Mouse (Mus musculus) forebrain, postnatal 0 days (tissue): ENCODE measurements at regions not wholly inside any gene's neighbourhood (a gene's known extent, or its start where the extent isn't known, plus 50 kb on each side); places are given as distances from the start of the nearest gene placed in this dataset.

Experiments
- ATAC-seq: fragments of 200-750 bp; cut with Nextera tagmentation; 2 replicates; pipeline ENCODE4 v1.8.0; 2017; ENCODE audit warnings: mild to moderate bottlenecking, moderate library complexity
- DNase-seq: peaks from one replicate; pipeline ENCODE4 v3.0.0-alpha.2; 2015
- H3K27ac ChIP-seq: fragments of 300-500 bp; sonication (generic); 2 replicates; pipeline ENCODE4 v1.5.1; 2014; ENCODE audit warnings: low read depth, mild to moderate bottlenecking, antibody characterized with exemption, low read length, moderate library complexity, mixed read lengths
- H3K27me3 ChIP-seq: fragments of 300-500 bp; sonication (generic); 2 replicates; pipeline ENCODE4 v1.6.1; 2014; ENCODE audit warnings: mild to moderate bottlenecking, low read length, mixed read lengths; ENCODE audit not compliant: insufficient read depth
- H3K36me3 ChIP-seq: fragments of 300-500 bp; sonication (generic); 2 replicates; pipeline ENCODE4 v1.6.1; 2014; ENCODE audit warnings: mild to moderate bottlenecking, moderate library complexity; ENCODE audit not compliant: insufficient read depth
- H3K4me1 ChIP-seq: fragments of 300-500 bp; sonication (generic); 2 replicates; pipeline ENCODE4 v1.6.1; 2014; ENCODE audit warnings: antibody characterized with exemption; ENCODE audit not compliant: insufficient read depth
- H3K4me2 ChIP-seq: fragments of 300-500 bp; sonication (generic); 2 replicates; pipeline ENCODE4 v1.6.1; 2014; ENCODE audit warnings: low read depth, mild to moderate bottlenecking, moderate library complexity
- H3K4me3 ChIP-seq: fragments of 300-500 bp; sonication (generic); 2 replicates; pipeline ENCODE4 v1.5.1; 2014; ENCODE audit warnings: low read depth, low read length, mixed read lengths
- H3K9ac ChIP-seq: fragments of 300-500 bp; sonication (generic); 2 replicates; pipeline ENCODE4 v1.6.1; 2014; ENCODE audit warnings: mild to moderate bottlenecking
- H3K9me3 ChIP-seq: fragments of 300-500 bp; sonication (generic); 2 replicates; pipeline ENCODE4 v1.6.1; 2016; ENCODE audit warnings: low read length
- CTCF ChIP-seq: sonication (generic); IDR thresholded peaks from 2 replicates; pipeline ENCODE4 v1.5.1; 2016; ENCODE audit warnings: antibody characterized with exemption, control low read depth, low read depth
- WGBS: fragments of 180-500 bp; shearing (Covaris S2); extraction: QIAGEN DNeasy Blood & Tissue Kit; methylation state at CpG from one replicate; pipeline ENCODE4 v1.1.7; 2014; 5-methylcytosine and 5-hydroxymethylcytosine counted together

GRCm38 (mm10) chr4:90094196-90094595 is 124.4 kb upstream of the Zfp352 start:
- no peaks in the 10 kb centered on the region for H3K9me3 ChIP-seq
- DNase-seq (no peak), ATAC-seq (no peak; the same call in 1 of the 2 replicates)
- H3K36me3 ChIP-seq: no peaks in the 10 kb centered on the region
- no peak for TF ChIP-seq CTCF
- no peak overlapping the region for H3K9ac ChIP-seq
- no peak overlapping the region for H3K4me3 ChIP-seq
- H3K27ac ChIP-seq: no peak overlapping the region
- no peaks in the 10 kb centered on the region for H3K27me3 ChIP-seq
- H3K4me2 ChIP-seq: no peak overlapping the region
- WGBS: 34% methylated on average over 5 of the region's 5 CpGs
- H3K4me1 ChIP-seq: no peaks in the 10 kb centered on the region

- no peak for TF ChIP-seq CTCF
- H3K36me3 ChIP-seq: no peaks in the 10 kb centered on the region
- DNase-seq (no peak), ATAC-seq (no peak)
- H3K4me3 ChIP-seq: no peak overlapping the region
- H3K9me3 ChIP-seq: no peaks in the 10 kb centered on the region
- no peak overlapping the region for H3K27ac ChIP-seq
- H3K27me3 ChIP-seq: no peaks in the 10 kb centered on the region
- no peak overlapping the region for H3K9ac ChIP-seq
- H3K4me1 ChIP-seq: no peaks in the 10 kb centered on the region
- H3K4me2 ChIP-seq: no peak overlapping the region
- 68% methylated on average over 2 of the region's 2 CpGs for WGBS
These were observed 109.8 kb upstream of the Zfp352 start for GRCm38 (mm10) chr4:90108858-90109257.

- Histone ChIP-seq H3K27me3 (no peaks in the 10 kb centered on the region), H3K27ac (no peak overlapping the region), H3K4me1 (no peaks in the 10 kb centered on the region), H3K4me3 (no peak overlapping the region), H3K4me2 (no peak overlapping the region), H3K9ac (no peak overlapping the region), H3K36me3 (no peaks in the 10 kb centered on the region), H3K9me3 (no peaks in the 10 kb centered on the region)
- TF ChIP-seq CTCF: no peak
- ATAC-seq (no peak), DNase-seq (no peak)
These were observed 92.7 kb upstream of the Zfp352 start for GRCm38 (mm10) chr4:90125873-90126272.

- no peaks in the 10 kb centered on the region for H3K36me3 ChIP-seq
- ATAC-seq (no peak), DNase-seq (peak; percentile 1)
- H3K4me1 ChIP-seq: no peaks in the 10 kb centered on the region
- no peak for TF ChIP-seq CTCF
- no peaks in the 10 kb centered on the region for H3K27me3 ChIP-seq
- H3K4me2 ChIP-seq: no peak overlapping the region
- no peaks in the 10 kb centered on the region for H3K9me3 ChIP-seq
- 60% methylated on average over 2 of the region's 2 CpGs for WGBS
- no peak overlapping the region for H3K27ac ChIP-seq
- H3K9ac ChIP-seq: no peak overlapping the region
- no peak overlapping the region for H3K4me3 ChIP-seq
These were observed 74.5 kb upstream of the Zfp352 start for GRCm38 (mm10) chr4:90144101-90144500.
